Mouse (Mus musculus) stomach, postnatal 0 days (tissue): ENCODE results near the gene Slc10a3.

Experiments used
- CTCF ChIP-seq: IDR thresholded peaks from 2 replicates; pipeline ENCODE4 v1.5.1; 2016; ENCODE audit warnings: antibody characterized with exemption, low read depth, mild to moderate bottlenecking, moderate library complexity
- EP300 ChIP-seq: optimal IDR thresholded peaks from 2 replicates; pipeline ENCODE3; 2016; ENCODE audit warnings: antibody characterized with exemption

GRCm38 (mm10) chrX:74367512-74367911, 5.6 kb downstream of the Slc10a3 start:
- TF ChIP-seq EP300 = no peak
- no peak for TF ChIP-seq CTCF
